Mouse (Mus musculus) right cerebral cortex, postnatal 25 days (tissue): ENCODE data around the gene Gm21650.
"Not testable (repeated sequence)": the region's sequence is repeated elsewhere in the genome, so short reads cannot be mapped to it uniquely, and the experiment has no call there.

ENCODE experiments used
- DNase-seq: peaks from one replicate; pipeline ENCODE4 v3.0.0; 2022

Gene Gm21650

GRCm38 (mm10) chrY:77692508-77692907 is at the start of gene Gm21650:
Gm21650 (plus strand) TSS chrY:77692808.
- not testable (repeated sequence) for DNase-seq
